Mouse (Mus musculus) heart, postnatal 25 days (tissue): ENCODE measurements at regions not wholly inside any gene's neighbourhood (a gene's known extent, or its start where the extent isn't known, plus 50 kb on each side); places are given as distances from the start of the nearest gene placed in this dataset.

Experiments used
- DNase-seq: peaks from one replicate; pipeline ENCODE4 v3.0.0; 2022; ENCODE audit warnings: low spot score
- intact Hi-C: fragments of 180-260 bp; cut with DNase I; formaldehyde crosslinking; loops from one replicate; pipeline ENCODE4 v1.15.1; 2025

DNA sequence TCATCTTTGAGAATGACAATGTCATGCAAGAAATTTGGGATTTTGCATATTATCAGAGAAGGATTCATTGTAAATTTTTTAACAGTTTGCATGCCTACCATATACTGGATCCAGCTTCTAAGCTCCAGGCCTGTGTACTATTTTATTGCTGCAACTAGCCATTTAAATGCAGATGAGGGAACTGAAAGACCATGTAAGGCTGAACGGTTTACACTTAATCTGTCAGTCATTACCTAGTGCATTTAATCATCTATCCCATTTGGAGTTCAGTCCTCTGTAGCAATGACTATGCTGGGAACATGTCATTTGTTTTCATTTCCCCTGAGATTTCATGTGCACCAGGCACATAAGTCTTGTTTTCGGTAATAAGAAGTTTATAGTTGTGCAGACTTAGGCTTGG, 631.8 kb upstream of the Gm21961 start:
- no peak for DNase-seq
- intact Hi-C loops, result no loop called here

DNA sequence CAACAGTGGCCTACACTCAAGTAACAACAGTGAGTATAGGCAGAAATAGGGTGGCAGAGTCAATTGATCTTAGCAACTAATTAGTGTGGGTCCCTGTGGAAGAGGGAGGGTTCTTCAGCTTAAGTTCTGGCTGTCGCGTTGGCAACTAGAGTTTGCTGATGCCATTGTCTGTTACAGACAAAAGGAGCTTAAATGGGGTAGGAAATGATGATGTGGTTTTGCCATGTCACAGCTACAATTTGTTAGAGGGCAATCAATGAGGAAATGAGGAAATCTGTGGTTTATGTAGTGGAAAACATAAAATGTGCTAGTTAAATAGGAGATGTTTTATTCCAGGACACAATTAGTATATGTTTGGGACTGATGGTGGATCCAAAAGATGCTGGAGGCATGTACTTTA, 624.8 kb upstream of the Gm21961 start:
- intact Hi-C loops, result loop anchor here (10.0 kb wide), 3 partner anchors 725 to 945 kb away; no protein-coding TSS in a partner anchor
- no peak for DNase-seq

DNA sequence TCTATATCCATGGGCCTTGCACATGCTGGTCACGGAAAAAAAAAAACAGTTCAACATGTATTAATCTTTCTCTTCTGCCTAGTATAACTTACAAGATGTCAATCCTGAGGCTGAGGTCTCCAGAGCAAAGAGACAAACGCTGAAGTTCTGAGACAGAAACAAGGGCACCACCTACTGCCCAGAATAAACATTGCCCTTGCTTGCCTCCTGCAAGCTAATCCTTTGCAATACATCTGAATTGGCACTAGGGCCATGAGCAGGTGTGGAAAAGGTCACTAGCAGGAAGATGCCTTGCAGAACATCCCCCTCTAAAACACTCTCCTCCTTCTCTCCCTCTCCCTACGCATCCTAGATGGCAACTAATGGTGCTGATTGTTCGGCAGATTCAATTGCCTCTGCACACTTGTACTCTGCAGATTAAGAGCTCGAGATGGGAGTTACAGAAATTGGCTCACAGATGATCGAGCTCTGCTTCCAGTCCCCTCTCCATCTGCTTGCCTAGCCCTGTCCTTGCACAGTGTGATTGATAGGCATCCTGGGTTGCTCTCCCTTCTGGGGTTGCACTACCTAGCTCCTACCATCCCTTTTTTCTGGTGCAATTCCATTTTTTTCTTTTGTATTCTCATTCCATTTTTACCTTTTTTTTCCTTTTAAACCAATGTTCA, 622.9 kb upstream of the Gm21961 start:
- DNase-seq, result no peak
- intact Hi-C loops, result loop anchor here (10.0 kb wide), 3 partner anchors 723 to 943 kb away; no protein-coding TSS in a partner anchor

DNA sequence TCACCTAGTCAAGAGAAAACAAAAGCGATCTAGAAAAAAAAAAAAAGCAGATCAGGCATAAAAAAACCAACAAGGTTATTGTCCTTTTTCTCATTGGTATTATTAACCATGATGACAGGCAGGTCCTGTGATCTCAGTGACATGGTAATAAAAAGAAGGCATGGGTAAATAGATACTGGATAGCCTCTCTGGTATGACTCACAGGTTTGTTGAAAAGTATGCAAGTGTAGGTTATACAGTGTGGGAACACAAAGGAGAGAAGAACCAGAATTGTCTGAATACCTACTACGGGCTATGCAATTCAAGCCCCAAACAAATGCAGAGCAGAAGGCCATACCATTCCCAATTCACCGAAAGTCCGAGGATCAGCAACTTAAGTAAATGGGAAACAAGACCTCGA, 617.7 kb upstream of the Gm21961 start:
- no peak for DNase-seq
- intact Hi-C loops, result loop anchor here (10.0 kb wide), 3 partner anchors 718 to 938 kb away; no protein-coding TSS in a partner anchor

DNA sequence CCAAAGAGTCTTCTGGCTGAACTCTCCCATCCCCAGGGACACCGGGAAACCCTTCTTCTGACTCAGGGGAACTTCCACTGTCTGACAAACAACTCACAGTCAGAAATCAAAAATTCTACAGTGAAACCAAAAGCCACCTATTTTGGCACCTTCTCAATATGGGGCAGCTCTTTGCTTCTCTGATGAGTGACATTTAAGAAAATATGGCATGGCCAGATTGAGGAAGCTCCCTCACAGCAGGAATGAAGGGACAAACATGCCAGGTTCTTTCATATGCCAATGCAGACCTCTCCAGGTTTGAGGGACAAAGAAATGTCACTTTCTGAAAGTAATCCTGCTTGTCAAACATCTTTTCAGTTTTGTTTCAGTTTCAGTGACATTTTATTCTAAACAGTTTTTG, 615.8 kb upstream of the Gm21961 start:
- intact Hi-C loops, result loop anchor here (10.0 kb wide), 3 partner anchors 716 to 936 kb away; no protein-coding TSS in a partner anchor
- DNase-seq, result no peak

DNA sequence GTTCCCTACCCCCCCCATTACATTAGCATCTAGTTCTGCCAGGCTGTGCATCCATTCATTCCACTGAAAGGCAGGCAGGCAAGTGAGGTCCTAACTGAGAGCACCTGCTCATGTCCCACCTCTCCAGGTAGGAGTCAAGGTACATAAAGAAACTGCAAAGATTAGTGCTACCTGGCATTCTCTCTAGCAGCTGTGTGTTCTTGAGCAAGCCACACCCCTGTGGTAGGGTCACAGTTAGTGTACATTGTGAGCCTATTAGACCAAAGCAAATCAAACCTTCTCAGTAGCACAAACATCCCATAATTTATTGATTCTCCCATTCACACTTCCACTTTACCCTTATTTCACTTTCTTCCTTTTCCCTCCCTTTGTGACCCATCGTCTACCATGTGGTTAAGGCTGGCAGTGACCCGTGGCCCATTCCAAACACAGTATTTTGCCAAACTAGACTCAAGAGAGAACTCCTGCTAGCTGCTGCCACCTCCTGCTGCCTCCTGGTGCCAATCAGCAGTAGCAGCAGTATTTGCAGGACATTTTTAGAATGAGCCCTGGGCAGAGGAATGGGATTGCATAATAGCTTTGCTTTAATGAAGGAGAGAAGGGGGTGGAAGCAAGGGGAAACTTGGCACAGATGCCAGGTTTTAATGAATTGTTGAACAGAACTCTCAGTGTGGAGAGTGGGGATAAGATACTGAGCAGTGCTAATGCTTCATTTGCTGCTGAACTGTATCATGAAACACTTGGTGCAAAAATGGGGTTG, 578.2 kb upstream of the Gm21961 start:
- no peak for DNase-seq
- intact Hi-C loops, result no loop called here

DNA sequence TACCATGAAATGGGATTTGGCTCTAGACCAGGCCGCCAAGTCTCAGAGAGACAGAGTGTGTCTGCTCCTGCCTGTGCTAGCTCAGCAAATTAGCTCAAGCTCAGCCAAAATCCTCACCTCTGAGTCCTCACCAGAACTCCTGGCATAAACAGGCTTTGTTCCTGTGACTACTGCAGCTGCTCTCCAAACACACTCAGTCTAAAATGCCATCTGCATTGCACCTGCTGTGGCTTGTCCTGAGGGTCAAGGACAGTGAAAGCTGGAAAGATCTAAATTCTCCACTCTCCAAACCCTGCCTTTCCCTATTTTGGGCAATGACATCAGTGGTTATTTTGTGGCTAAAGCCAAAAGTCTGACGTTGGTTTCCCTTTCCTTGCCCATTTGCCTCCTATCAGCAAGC, 570.9 kb upstream of the Gm21961 start:
- DNase-seq, result no peak
- intact Hi-C loops, result no loop called here

DNA sequence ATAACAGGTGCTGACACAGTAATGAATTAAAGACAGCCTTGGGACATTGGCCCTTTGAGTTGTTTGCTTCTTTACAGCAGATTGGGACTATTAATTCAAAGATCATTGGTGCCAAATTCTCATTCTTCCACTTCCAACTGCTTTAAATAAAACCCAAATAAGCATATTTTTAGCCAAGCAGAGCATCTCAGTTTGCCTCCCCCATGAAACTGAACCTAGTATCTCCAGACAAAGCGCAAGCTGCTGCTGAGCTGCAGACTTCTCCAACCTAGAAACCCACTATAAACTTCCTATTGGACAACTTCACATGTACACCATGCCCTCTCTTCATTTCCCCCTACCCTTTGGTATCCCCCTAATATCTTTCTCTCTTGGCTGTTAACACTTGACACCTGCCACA, 564.6 kb upstream of the Gm21961 start:
- intact Hi-C loops, result no loop called here
- no peak for DNase-seq

DNA sequence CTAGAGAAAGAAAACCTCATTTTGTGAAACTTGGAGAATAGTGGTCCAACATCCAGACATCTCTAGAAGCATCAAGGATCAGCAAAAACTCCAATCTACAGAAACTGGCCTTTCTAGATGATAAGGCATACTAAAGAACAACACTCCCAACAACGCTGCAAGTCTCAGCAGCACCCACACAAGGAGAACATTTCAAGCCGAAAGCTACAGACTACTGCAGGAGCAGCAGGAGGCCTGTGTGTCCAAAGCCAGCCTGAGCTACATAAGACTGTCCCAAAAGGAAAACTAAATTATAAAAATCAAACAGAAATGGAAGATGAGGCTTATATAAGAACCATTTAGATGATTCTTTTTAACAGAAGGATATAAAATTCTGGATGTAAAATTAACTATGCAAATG, 553.2 kb upstream of the Gm21961 start:
- DNase-seq, result no peak
- intact Hi-C loops, result no loop called here

DNA sequence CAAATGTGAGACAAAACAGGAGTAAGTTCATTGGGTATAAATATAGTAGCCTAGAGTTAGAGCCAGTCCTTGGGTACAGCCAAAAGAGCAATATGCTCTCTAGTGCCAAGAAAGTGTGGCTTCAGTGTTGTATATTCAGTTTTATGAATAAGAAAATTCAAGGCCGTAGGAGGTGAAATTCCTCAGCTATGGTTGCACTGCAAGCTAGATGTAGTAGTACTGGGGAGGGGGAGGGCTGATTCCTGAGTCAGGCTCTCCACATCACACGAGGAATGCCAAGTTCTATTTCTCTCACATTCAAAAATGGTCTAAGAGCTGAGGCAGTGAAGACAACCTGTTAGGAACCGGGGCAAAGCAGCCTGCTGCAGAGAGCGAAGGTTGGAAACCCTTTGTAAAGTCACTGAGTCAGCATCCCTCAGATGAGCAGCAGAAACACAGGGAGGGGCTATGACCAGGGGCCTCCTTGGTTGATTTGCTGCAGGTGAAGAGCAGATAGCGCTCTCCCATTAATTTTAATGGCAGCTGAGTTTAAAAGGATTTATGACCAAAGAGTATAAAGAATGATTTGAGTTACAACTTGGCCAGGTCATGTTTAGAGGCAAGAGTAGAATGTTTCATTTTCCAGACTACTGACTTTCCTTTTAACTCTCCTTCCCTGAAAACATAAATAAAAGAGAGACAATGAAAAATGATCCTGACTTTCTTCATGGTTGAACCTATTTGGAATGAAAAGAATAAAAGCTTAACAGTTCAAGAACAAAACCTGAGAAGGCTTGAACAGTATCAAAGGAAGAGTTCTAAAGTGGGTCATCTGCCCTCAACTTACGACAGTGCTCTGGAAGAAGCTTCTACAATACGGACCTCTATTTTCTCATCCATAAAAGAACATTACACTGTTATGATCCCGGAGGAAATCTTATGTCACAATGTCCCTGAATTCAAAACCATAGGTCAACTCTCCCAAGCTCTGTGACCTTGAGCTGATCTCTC, 543.4 kb upstream of the Gm21961 start:
- intact Hi-C loops, result no loop called here
- DNase-seq, result no peak

DNA sequence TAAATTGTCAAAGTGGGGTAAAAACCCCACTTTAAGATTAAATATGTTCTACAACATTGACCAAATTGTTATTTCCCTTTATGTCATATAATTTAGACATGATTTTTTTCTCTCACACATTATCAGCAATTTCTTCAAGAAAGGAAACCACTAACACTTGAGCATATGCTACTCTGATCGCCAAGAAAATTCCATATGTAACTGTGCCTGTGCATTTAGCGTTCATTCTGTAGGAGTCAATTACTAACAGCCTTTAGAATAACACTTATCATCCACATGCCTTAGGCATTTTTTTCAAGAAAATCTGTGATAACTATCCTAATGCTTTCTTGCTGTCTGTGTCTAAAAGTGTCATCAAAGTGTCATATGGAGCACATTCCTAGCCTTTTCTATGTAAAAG, 534.3 kb upstream of the Gm21961 start:
- DNase-seq, result no peak
- intact Hi-C loops, result no loop called here

DNA sequence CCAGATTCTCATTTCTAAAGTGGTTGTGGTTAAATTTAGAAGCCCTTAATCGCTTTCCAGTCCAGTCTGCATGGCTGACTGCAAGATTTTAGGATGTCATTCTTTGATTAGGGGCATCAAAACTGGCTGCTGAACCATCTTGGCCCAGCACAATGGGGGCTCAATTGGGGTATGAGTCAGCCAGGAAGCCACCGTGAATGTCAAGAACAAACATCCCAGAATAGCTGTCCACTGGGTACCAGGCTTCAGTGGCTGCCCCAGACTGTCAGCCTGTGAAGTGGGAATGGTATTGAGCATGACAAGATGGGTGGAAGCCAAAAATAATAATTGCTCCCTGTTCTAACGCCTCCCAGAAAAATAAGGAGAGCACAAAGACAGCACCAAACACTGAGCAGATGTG, 520.9 kb upstream of the Gm21961 start:
- intact Hi-C loops, result no loop called here
- DNase-seq, result no peak

DNA sequence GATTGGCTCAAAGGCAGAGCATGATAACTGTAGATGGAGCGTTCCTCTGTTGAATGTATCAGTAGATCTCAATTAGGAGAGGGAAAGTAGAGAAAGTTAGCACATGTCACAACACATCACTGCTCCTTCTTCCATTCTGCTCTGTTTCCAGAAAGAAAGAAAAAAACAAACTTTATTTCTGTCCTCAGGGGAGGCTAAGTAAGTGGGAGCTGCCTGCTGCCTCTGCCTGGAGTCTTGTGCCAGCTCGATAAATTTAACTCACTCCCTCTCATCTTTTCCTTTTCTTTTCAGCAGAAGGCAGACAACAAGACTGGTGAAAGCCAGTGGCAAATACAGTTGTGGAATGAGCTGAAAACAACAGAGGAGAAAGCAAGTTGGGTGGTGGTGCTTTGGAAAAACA, 517.5 kb upstream of the Gm21961 start:
- intact Hi-C loops, result no loop called here
- no peak for DNase-seq

DNA sequence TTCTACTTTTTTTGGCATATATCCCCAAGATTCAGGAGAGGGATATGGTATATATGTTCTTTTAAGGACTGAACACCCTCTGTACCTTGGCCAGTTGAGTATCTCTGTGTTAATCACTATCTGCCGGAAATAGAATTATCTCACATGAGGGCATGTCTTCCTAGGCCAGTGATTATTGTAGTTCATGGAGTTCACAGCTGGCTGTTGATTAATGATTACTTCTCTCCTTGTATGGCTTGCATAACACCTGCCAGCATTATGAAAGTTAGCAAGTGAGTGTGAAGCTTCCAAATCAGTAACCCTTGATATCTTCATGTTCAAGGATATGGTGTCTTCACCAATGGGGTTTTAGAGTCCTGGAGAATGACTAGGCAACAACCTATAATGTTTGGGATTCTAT, 488.0 kb upstream of the Gm21961 start:
- no peak for DNase-seq
- intact Hi-C loops, result no loop called here

DNA sequence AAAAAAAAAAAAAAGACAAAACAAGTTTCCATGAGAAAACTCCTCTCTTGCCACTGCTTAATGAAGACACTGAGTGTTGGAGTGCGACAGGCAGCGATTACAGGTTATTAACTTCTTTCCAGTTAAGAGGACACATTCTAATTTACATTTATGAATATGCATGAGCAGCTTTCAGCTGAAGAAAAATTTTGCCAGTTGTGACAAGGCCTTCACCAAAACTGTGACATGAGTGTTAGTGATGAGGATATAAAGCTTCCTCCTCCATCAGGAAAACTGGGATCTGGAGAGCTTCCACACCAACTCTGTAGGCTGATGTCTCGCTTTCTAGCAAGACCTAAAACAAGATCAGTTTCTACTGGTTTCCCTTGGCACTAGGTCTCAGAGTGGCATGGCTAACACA, 464.2 kb upstream of the Gm21961 start:
- intact Hi-C loops, result no loop called here
- DNase-seq, result no peak

DNA sequence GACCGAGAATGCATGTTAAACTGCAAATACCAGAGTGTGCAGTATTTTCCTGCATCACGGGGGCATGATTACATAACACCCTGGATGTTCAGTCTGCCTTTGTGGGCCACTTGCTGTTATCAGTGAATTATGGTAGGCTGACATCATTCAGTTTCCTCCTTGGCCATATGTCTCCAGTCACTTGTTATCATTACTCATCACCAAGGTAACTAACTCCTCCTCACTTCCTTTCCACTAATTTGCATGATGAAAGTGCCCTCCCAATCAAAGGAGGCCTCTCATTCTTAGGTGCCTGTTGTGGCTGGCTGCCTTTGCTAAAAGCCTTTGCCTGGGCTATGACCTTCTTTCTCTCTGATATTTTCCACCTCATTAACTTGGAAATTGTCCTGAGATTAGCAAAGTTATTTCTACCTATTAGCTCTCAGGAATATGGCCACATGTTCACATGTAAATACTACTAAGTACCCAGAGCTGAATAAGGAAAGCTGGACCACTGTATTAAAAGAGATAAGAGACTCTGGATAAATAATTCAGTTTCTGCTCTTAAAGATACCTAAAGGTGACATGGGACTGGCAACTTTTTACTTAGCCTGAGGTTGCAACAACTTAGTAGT, 440.6 kb upstream of the Gm21961 start:
- no peak for DNase-seq
- intact Hi-C loops, result no loop called here

DNA sequence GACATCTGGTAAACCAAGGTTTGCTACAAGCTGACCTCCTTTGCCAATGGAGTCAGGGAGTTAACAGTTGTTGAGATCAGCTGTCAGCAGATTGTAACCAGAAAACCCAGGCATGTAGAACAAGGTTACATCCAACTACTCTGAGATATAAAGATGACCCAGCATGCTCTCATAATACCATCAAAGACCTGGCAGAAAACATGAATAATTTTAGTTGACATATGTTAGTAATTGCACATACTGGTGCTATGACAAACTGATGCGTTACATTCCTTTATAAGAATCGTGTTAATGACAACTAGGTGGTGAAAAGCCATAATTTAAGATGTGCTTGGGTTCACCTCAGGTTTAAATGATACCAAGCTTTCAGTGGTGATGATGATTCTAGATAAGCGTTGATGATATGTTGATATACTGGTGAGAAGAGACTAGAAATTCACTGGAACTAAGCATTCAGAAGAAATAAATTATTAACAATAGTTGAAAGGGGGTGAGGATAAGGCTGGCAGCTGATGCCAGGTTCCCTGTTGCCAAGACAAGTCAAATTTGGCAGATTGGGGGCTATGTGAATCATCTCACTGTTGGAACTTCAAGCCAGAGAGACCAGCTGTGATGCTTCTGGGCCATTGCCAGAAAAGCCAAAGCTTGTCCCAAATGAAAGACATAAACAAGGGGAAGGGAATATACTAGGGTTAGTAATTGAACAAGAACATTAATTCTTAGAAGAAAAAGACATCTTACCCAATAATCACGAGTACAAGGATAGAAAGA, 437.7 kb upstream of the Gm21961 start:
- intact Hi-C loops, result no loop called here
- DNase-seq, result peak; percentile 10

DNA sequence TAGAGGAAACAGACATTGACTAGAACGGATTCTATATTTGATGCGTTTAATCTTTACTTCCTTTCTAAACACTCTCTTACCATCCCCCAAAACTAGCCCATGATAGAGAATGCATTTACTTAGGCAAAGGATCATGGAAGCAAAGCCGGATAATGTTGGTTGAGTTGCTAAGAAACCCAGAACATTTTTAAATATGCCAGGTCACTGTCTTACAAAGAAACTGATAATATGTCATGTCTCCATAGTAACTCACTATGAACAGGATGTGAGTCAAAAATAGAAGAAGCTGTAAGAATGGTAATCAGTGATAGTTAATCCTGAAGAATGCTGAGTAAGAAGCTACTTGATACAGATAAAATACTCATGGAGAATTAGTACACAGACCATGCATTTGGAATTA, 405.0 kb upstream of the Gm21961 start:
- DNase-seq, result no peak
- intact Hi-C loops, result no loop called here
